Mouse (Mus musculus) right cerebral cortex, postnatal 14 days (tissue): ENCODE data around the gene Ugt1a6b.
"Not testable (repeated sequence)": the region's sequence is repeated elsewhere in the genome, so short reads cannot be mapped to it uniquely, and the experiment has no call there.

Source experiments
- DNase-seq: peaks from one replicate; pipeline ENCODE4 v3.0.0; 2022

The Ugt1a6b gene

GRCm38 (mm10) chr1:88125827-88126360 lies 22.8 kb downstream of the Ugt1a6b start:
- DNase-seq, result not testable (repeated sequence)

- not testable (repeated sequence) for DNase-seq
Observed at GRCm38 (mm10) chr1:88129091-88129490, 26.0 kb downstream of the Ugt1a6b start.

- not testable (repeated sequence) for DNase-seq
Observed at GRCm38 (mm10) chr1:88130223-88130622, 27.2 kb downstream of the Ugt1a6b start.

- DNase-seq, result no peak
Observed at GRCm38 (mm10) chr1:88133908-88134456, 30.9 kb downstream of the Ugt1a6b start.

GRCm38 (mm10) chr1:88134457-88135011 lies 31.5 kb downstream of the Ugt1a6b start, which contains the start of gene Ugt1a6a:
Gene Ugt1a6a (plus strand): TSS chr1:88134809.
- not testable (repeated sequence) for DNase-seq

GRCm38 (mm10) chr1:88135229-88135904 lies 32.3 kb downstream of the Ugt1a6b start:
- DNase-seq, result not testable (repeated sequence)

GRCm38 (mm10) chr1:88136646-88137045 lies 33.6 kb downstream of the Ugt1a6b start:
- DNase-seq, result no peak

GRCm38 (mm10) chr1:88137264-88137663 lies 34.2 kb downstream of the Ugt1a6b start:
- DNase-seq, result no peak

GRCm38 (mm10) chr1:88138145-88138544 lies 35.1 kb downstream of the Ugt1a6b start:
- DNase-seq, result no peak

- not testable (repeated sequence) for DNase-seq
Observed at GRCm38 (mm10) chr1:88140492-88140891, 37.4 kb downstream of the Ugt1a6b start.

- peak; percentile 59 for DNase-seq
Observed at GRCm38 (mm10) chr1:88143966-88144675, 41.1 kb downstream of the Ugt1a6b start.

- not testable (repeated sequence) for DNase-seq
Observed at GRCm38 (mm10) chr1:88145278-88145677, 42.2 kb downstream of the Ugt1a6b start.

- DNase-seq, result not testable (repeated sequence)
Observed at GRCm38 (mm10) chr1:88150133-88150532, 47.1 kb downstream of the Ugt1a6b start.

GRCm38 (mm10) chr1:88158430-88158829 lies 55.4 kb downstream of the Ugt1a6b start:
- DNase-seq, result no peak

GRCm38 (mm10) chr1:88165711-88166110 lies 62.7 kb downstream of the Ugt1a6b start, which contains the start of gene Ugt1a5:
Gene Ugt1a5 (plus strand): TSS chr1:88166012.
- no peak for DNase-seq

GRCm38 (mm10) chr1:88172190-88172589 lies 69.1 kb downstream of the Ugt1a6b start:
- DNase-seq, result not testable (repeated sequence)

GRCm38 (mm10) chr1:88179657-88180056 lies 76.6 kb downstream of the Ugt1a6b start:
- no peak for DNase-seq

GRCm38 (mm10) chr1:88186325-88186935 lies 83.4 kb downstream of the Ugt1a6b start:
- DNase-seq, result no peak

GRCm38 (mm10) chr1:88192136-88192535 lies 89.1 kb downstream of the Ugt1a6b start:
- DNase-seq, result no peak

GRCm38 (mm10) chr1:88195687-88196086 lies 92.6 kb downstream of the Ugt1a6b start:
- DNase-seq, result no peak

GRCm38 (mm10) chr1:88197443-88197842 lies 94.4 kb downstream of the Ugt1a6b start:
- no peak for DNase-seq

- DNase-seq, result no peak
Observed at GRCm38 (mm10) chr1:88199996-88200395, 96.9 kb downstream of the Ugt1a6b start.

- DNase-seq, result no peak
Observed at GRCm38 (mm10) chr1:88200456-88200855, 97.4 kb downstream of the Ugt1a6b start, which contains the start of gene Ugt1a2. Gene Ugt1a2 (plus strand): TSS chr1:88200601.
